In genomic region chr10:96104158-96104557, GRCm38 (mm10) we compare ENCODE assay signal across 19 mouse cellular contexts. TPM values are rescaled to one million over a fixed set of nuclear protein-coding genes. Genes with fewer than 3 reads are reported as not detected.
A peak's percentile ranks its signal among the peaks of the same experiment; 100 is the strongest.
DNase-seq lines count a peak whose midpoint lies in the region; ATAC-seq and TF ChIP-seq lines count a peak whose summit lies in the region.
"Had no signal": no experiment of that assay in that cellular context is flagged by ENCODE, and none has a peak within 500 bp of the region (broad histone marks: within the 10 kb centered on the region; RNA-seq: fewer than 3 reads in every experiment).

No protein-coding gene starts in this region.

- no peak overlapping the region for H3K4me2 ChIP-seq in forebrain, postnatal 0 days (ENCODE audit: low read depth)
- H3K4me2 ChIP-seq in forebrain, embryonic 14.5 days (ENCODE audit: low read length): no peak overlapping the region
- no peak overlapping the region for H3K4me2 ChIP-seq in lung, embryonic 14.5 days
- H3K4me2 ChIP-seq: forebrain, embryonic 12.5 days; limb, embryonic 15.5 days had no signal

- 40% methylated on average over 3 of the region's 3 CpGs for WGBS in forebrain, postnatal 0 days
- WGBS in forebrain, embryonic 14.5 days: 31% methylated on average over 3 of the region's 3 CpGs
- WGBS in lung, embryonic 14.5 days: 37% methylated on average over 3 of the region's 3 CpGs

- H3K9me3 ChIP-seq in forebrain, postnatal 0 days (ENCODE audit: low read length): no peaks in the 10 kb centered on the region
- H3K9me3 ChIP-seq in forebrain, embryonic 14.5 days (replicated peaks; ENCODE audit: control insufficient read depth, low read length): no peaks in the 10 kb centered on the region
- H3K9me3 ChIP-seq in lung, embryonic 14.5 days (ENCODE audit: low read depth, low read length): no peaks in the 10 kb centered on the region
- H3K9me3 ChIP-seq: forebrain, embryonic 12.5 days; limb, embryonic 15.5 days; megakaryocyte, embryonic 14.5 days had no signal

- TF ChIP-seq CTCF in forebrain, postnatal 0 days (IDR thresholded peaks at IDR 0.05; ENCODE audit: low read depth): 0 out of 2 replicates have a peak, but pooled peaks have one; percentile 15
- TF ChIP-seq CTCF in lung, embryonic 14.5 days (IDR thresholded peaks at IDR 0.05; ENCODE audit: low read depth): no peak

- H3K27ac ChIP-seq in forebrain, postnatal 0 days (ENCODE audit: low read depth, low read length): no peak overlapping the region
- no peak overlapping the region for H3K27ac ChIP-seq in forebrain, embryonic 14.5 days (ENCODE audit: low read depth, low read length)
- H3K27ac ChIP-seq in lung, embryonic 14.5 days (ENCODE audit: low read depth): no peak overlapping the region
- H3K27ac ChIP-seq: forebrain, embryonic 12.5 days; limb, embryonic 15.5 days had no signal

- no peak overlapping the region for H3K4me3 ChIP-seq in forebrain, postnatal 0 days (ENCODE audit: low read depth, low read length)
- no peak overlapping the region for H3K4me3 ChIP-seq in forebrain, embryonic 14.5 days (ENCODE audit: low read depth, low read length)
- H3K4me3 ChIP-seq in lung, embryonic 14.5 days (ENCODE audit: low read depth, low read length): no peak overlapping the region
- H3K4me3 ChIP-seq: forebrain, embryonic 12.5 days; limb, embryonic 15.5 days; megakaryocyte, embryonic 14.5 days had no signal

- no peak for ATAC-seq in forebrain, postnatal 0 days
- no peak for ATAC-seq in forebrain, embryonic 14.5 days
- no peak for ATAC-seq in lung, embryonic 14.5 days (ENCODE audit: insufficient read depth)
- peak; percentile 53; the same call in 1 of the 2 replicates for ATAC-seq in megakaryocyte-erythroid progenitor cell, adult 5-6 weeks (replicated peaks; ENCODE audit: low FRiP score, low TSS enrichment, poor library complexity, severe bottlenecking)
- ATAC-seq: intestine, embryonic 16.5 days had no signal

- H3K27me3 ChIP-seq in forebrain, postnatal 0 days (ENCODE audit: insufficient read depth, low read length): no peaks in the 10 kb centered on the region
- no peaks in the 10 kb centered on the region for H3K27me3 ChIP-seq in forebrain, embryonic 14.5 days (replicated peaks; ENCODE audit: control insufficient read depth, insufficient read depth, low read length)
- H3K27me3 ChIP-seq in lung, embryonic 14.5 days (ENCODE audit: insufficient read depth, low read length): no peaks in the 10 kb centered on the region
- H3K27me3 ChIP-seq: forebrain, embryonic 12.5 days; limb, embryonic 15.5 days; megakaryocyte, embryonic 14.5 days had no signal

- H3K36me3 ChIP-seq in forebrain, postnatal 0 days (ENCODE audit: insufficient read depth): no peaks in the 10 kb centered on the region
- H3K36me3 ChIP-seq in forebrain, embryonic 14.5 days (ENCODE audit: control insufficient read depth, insufficient read depth, low read length): no peaks in the 10 kb centered on the region
- no peaks in the 10 kb centered on the region for H3K36me3 ChIP-seq in lung, embryonic 14.5 days (ENCODE audit: insufficient read depth)
- H3K36me3 ChIP-seq: forebrain, embryonic 12.5 days; limb, embryonic 15.5 days had no signal

- no peaks in the 10 kb centered on the region for H3K4me1 ChIP-seq in forebrain, postnatal 0 days (ENCODE audit: insufficient read depth)
- H3K4me1 ChIP-seq in forebrain, embryonic 14.5 days (ENCODE audit: control insufficient read depth, insufficient read depth, low read length): no peaks in the 10 kb centered on the region
- H3K4me1 ChIP-seq in lung, embryonic 14.5 days (ENCODE audit: insufficient read depth): no peaks in the 10 kb centered on the region
- H3K4me1 ChIP-seq: forebrain, embryonic 12.5 days; limb, embryonic 15.5 days had no signal

- no peak overlapping the region for H3K9ac ChIP-seq in forebrain, postnatal 0 days
- H3K9ac ChIP-seq in forebrain, embryonic 14.5 days (ENCODE audit: low read length): no peak overlapping the region
- no peak overlapping the region for H3K9ac ChIP-seq in lung, embryonic 14.5 days
- H3K9ac ChIP-seq: forebrain, embryonic 12.5 days; limb, embryonic 15.5 days had no signal

- DNase-seq in forebrain, postnatal 0 days: no peak
- DNase-seq in forebrain, embryonic 14.5 days (ENCODE audit: low spot score): no peak
- peak; percentile 29 for DNase-seq in lung, embryonic 14.5 days
- DNase-seq in lung, postnatal 10 days: no peak
- peak; percentile 27 for DNase-seq in c-Kit-positive CD71-positive TER-119-negative erythroid progenitor cells, embryonic 14.5 days (ENCODE audit: low read depth)
- no peak for DNase-seq in testis, postnatal 14 days (ENCODE audit: low spot score)
- no peak for DNase-seq in left cerebral cortex, adult 8-10 months (ENCODE audit: low spot score in 2 of 2)
- DNase-seq: cerebellum, adult 18-20 months; gastrocnemius, postnatal 10 days; heart, postnatal 10 days; layer of hippocampus, adult 9-11 months; right cerebral cortex, adult 18-20 months had no signal

RNA-seq across cellular contexts. Expression of gene Gm5426, which starts 32.2 kb away (rescaled TPM):
- not detected in 2 replicates for total RNA-seq in forebrain, postnatal 0 days (2014; rRNA removed)
- polyA plus RNA-seq in forebrain, postnatal 0 days (2015; fragmentation: Nextera tagmentation; extraction: Ambion mirVana): not detected in 2 replicates
- not detected in 2 replicates for polyA plus RNA-seq in forebrain, embryonic 14.5 days (2014; fragmentation: Nextera tagmentation; extraction: Ambion mirVana)
- polyA plus RNA-seq in lung, embryonic 14.5 days (2014; fragmentation: Nextera tagmentation; extraction: Ambion mirVana): not detected in 2 replicates
- not detected in 2 replicates for total RNA-seq in megakaryocyte-erythroid progenitor cell, adult 5-6 weeks (2014; fragmentation: Nextera tagmentation)
- total RNA-seq in megakaryocyte-erythroid progenitor cell, adult 5-6 weeks (2017): not detected in 2 replicates
- not detected for total RNA-seq in left cerebral cortex, adult 8-10 months (2022)
- total RNA-seq: adrenal gland, postnatal 4 days; gastrocnemius, postnatal 10 days; heart, postnatal 10 days had no signal
- polyA plus RNA-seq: forebrain, embryonic 12.5 days; intestine, embryonic 16.5 days; limb, embryonic 15.5 days; neural tube, embryonic 11.5 days had no signal

Comparison
In these comparisons a context has a peak if more than half of its experiments do, and no peak if none do; other contexts are left out.
1. DNase-seq: peak in lung, embryonic 14.5 days (single experiment) and c-Kit-positive CD71-positive TER-119-negative erythroid progenitor cells, embryonic 14.5 days (single experiment); none in forebrain, postnatal 0 days (single experiment), forebrain, embryonic 14.5 days (single experiment), lung, postnatal 10 days (single experiment), testis, postnatal 14 days (single experiment) and left cerebral cortex, adult 8-10 months (0 of 2).